Mouse (Mus musculus) CH12.LX (cell line): Measurements from ENCODE around the gene Shld2. TPM values are rescaled to one million over a fixed set of nuclear protein-coding genes. Genes with fewer than 3 reads are reported as not detected.

ENCODE experiments used
- DNase-seq: peaks from one replicate; pipeline ENCODE4 v3.0.0-alpha.2; 2013; ENCODE audit errors: extremely low read depth
- H3K27ac ChIP-seq: 2 replicates; pipeline ENCODE4 v1.5.1; 2012; ENCODE audit warnings: low read depth, mild to moderate bottlenecking, control low read depth, moderate library complexity; ENCODE audit not compliant: insufficient read depth
- H3K27me3 ChIP-seq: replicated peaks from 2 replicates; pipeline ENCODE3; 2012; ENCODE audit warnings: inconsistent platforms
- H3K36me3 ChIP-seq, 2 experiments: replicated peaks in 1 of 2; 2 replicates each; pipeline versions ENCODE3 to v1.6.1; 2012; ENCODE audit warnings: inconsistent platforms in 1 of 2, low read length in 1 of 2, mild to moderate bottlenecking in 1 of 2, mixed read lengths in 1 of 2, moderate library complexity in 1 of 2; ENCODE audit not compliant: control insufficient read depth in 1 of 2, insufficient read depth in 1 of 2
- H3K4me1 ChIP-seq, 2 experiments: 2 replicates each; pipeline ENCODE4 v1.6.1; 2012; ENCODE audit warnings: inconsistent platforms in 1 of 2, moderate library complexity in 1 of 2; ENCODE audit not compliant: insufficient read depth in 2 of 2, control insufficient read depth in 1 of 2
- H3K4me2 ChIP-seq: 2 replicates; pipeline ENCODE4 v1.6.1; 2012; ENCODE audit warnings: low read depth, mild to moderate bottlenecking, control low read depth; ENCODE audit not compliant: poor library complexity, insufficient read depth, severe bottlenecking
- H3K4me3 ChIP-seq, 3 experiments: fragments of 150-350 bp in 1 of 3; sonication (generic) in 1 of 3; replicated peaks in 1 of 3; 2 replicates each; pipeline versions ENCODE3 to v1.5.1; 2011 to 2012; ENCODE audit warnings: low read depth in 2 of 3, low read length in 2 of 3, mild to moderate bottlenecking in 2 of 3, moderate library complexity in 2 of 3, control low read depth in 1 of 3, improper control_type of control experiment in 1 of 3, inconsistent platforms in 1 of 3, mixed read lengths in 1 of 3; ENCODE audit not compliant: poor library complexity in 1 of 3
- H3K79me2 ChIP-seq: replicated peaks from 2 replicates; pipeline ENCODE4 v1.6.1; 2012; ENCODE audit warnings: mild to moderate bottlenecking, moderate library complexity; ENCODE audit not compliant: control insufficient read depth, poor library complexity, insufficient read depth, severe bottlenecking; ENCODE audit errors: extremely low read depth
- H3K9ac ChIP-seq: 2 replicates; pipeline ENCODE4 v1.6.1; 2012; ENCODE audit warnings: low read depth, mild to moderate bottlenecking, control low read depth, moderate library complexity; ENCODE audit not compliant: insufficient read depth
- H3K9me3 ChIP-seq: replicated peaks from 2 replicates; pipeline ENCODE3; 2012; ENCODE audit warnings: low read length, inconsistent platforms, mixed read lengths
- BHLHE40 ChIP-seq: IDR thresholded peaks from 2 replicates; pipeline ENCODE4 v1.6.1; 2011; ENCODE audit warnings: mild to moderate bottlenecking, low read depth, low read length, improper control_type of control experiment
- E2F4 ChIP-seq: IDR thresholded peaks from 2 replicates; pipeline ENCODE4 v1.6.1; 2011; ENCODE audit warnings: low read depth, low read length, improper control_type of control experiment; ENCODE audit not compliant: insufficient replicate concordance
- EP300 ChIP-seq: IDR thresholded peaks from 2 replicates; pipeline ENCODE4 v1.6.1; 2011; ENCODE audit warnings: low read length, improper control_type of control experiment
- ETS1 ChIP-seq: conservative IDR thresholded peaks from 2 replicates; pipeline ENCODE4 v1.6.1; 2012; ENCODE audit warnings: low read depth, mild to moderate bottlenecking, inconsistent platforms, low read length, improper control_type of control experiment, moderate library complexity
- GABPA ChIP-seq: IDR thresholded peaks from 2 replicates; pipeline ENCODE4 v1.6.1; 2012; ENCODE audit warnings: low read depth, low read length, improper control_type of control experiment, inconsistent platforms; ENCODE audit not compliant: insufficient replicate concordance
- IRF4 ChIP-seq: IDR thresholded peaks from 2 replicates; pipeline ENCODE4 v1.6.1; 2014; ENCODE audit warnings: low read depth, mild to moderate bottlenecking, inconsistent platforms, low read length, improper control_type of control experiment
- JUN ChIP-seq: IDR thresholded peaks from 2 replicates; pipeline ENCODE4 v1.6.1; 2011; ENCODE audit warnings: low read depth, mild to moderate bottlenecking, low read length, improper control_type of control experiment, moderate library complexity; ENCODE audit not compliant: insufficient read depth
- JUND ChIP-seq: conservative IDR thresholded peaks from 2 replicates; pipeline ENCODE4 v1.6.1; 2011; ENCODE audit warnings: low read depth, low read length, improper control_type of control experiment
- MAFK ChIP-seq: IDR thresholded peaks from 2 replicates; pipeline ENCODE4 v1.6.1; 2011; ENCODE audit warnings: low read length, improper control_type of control experiment; ENCODE audit not compliant: insufficient replicate concordance
- MAX ChIP-seq: IDR thresholded peaks from 2 replicates; pipeline ENCODE4 v1.6.1; 2011; ENCODE audit warnings: low read length, improper control_type of control experiment
- MAZ ChIP-seq: IDR thresholded peaks from 2 replicates; pipeline ENCODE4 v1.6.1; 2012; ENCODE audit warnings: low read depth, mild to moderate bottlenecking, inconsistent platforms, low read length, improper control_type of control experiment, moderate library complexity
- MYC ChIP-seq: IDR thresholded peaks from 2 replicates; pipeline ENCODE4 v1.6.1; 2011; ENCODE audit warnings: low read depth, mild to moderate bottlenecking, improper control_type of control experiment, low read length
- NELFE ChIP-seq: IDR thresholded peaks from 2 replicates; pipeline ENCODE4 v1.6.1; 2011; ENCODE audit warnings: low read depth, low read length, improper control_type of control experiment
- NRF1 ChIP-seq: IDR thresholded peaks from 2 replicates; pipeline ENCODE4 v1.6.1; 2014; ENCODE audit warnings: low read depth, mild to moderate bottlenecking, inconsistent platforms, low read length, improper control_type of control experiment, moderate library complexity
- POLR2A ChIP-seq: IDR thresholded peaks from 2 replicates; pipeline ENCODE4 v1.6.1; 2011; ENCODE audit warnings: low read depth, mild to moderate bottlenecking, improper control_type of control experiment, low read length
- RAD21 ChIP-seq: IDR thresholded peaks from 2 replicates; pipeline ENCODE4 v1.6.1; 2011; ENCODE audit warnings: low read depth, mild to moderate bottlenecking, low read length, improper control_type of control experiment, moderate library complexity
- SMC3 ChIP-seq: IDR thresholded peaks from 2 replicates; pipeline ENCODE4 v1.6.1; 2011; ENCODE audit warnings: low read depth, low read length, improper control_type of control experiment
- TCF12 ChIP-seq: IDR thresholded peaks from 2 replicates; pipeline ENCODE4 v1.6.1; 2014; ENCODE audit warnings: low read depth, mild to moderate bottlenecking, inconsistent platforms, low read length, improper control_type of control experiment
- ZKSCAN1 ChIP-seq: IDR thresholded peaks from 2 replicates; pipeline ENCODE4 v1.6.1; 2012; ENCODE audit warnings: low read depth, inconsistent platforms, low read length, improper control_type of control experiment, borderline replicate concordance
- ZNF384 ChIP-seq: IDR thresholded peaks from 2 replicates; pipeline ENCODE4 v1.6.1; 2012; ENCODE audit warnings: low read depth, low read length, improper control_type of control experiment, inconsistent platforms
- dilution Hi-C: fragments of 300-500 bp; cut with MboI; formaldehyde crosslinking; loops from 2 replicates; pipeline ENCODE4 v1.14.3; 2020; ENCODE audit warnings: low sequenced_read_pairs; ENCODE audit not compliant: extremely low pct_unique_long_range_greater_than_20kb, extremely low pct_ligation_motif_present
- in situ Hi-C: fragments of 300-500 bp; cut with MboI; formaldehyde crosslinking; loops from 3 replicates; pipeline ENCODE4 v1.14.3; 2019; ENCODE audit warnings: low sequenced_read_pairs, low pct_ligation_motif_present, low pct_unique_long_range_greater_than_20kb, mixed read lengths
- polyA plus RNA-seq: library from polyadenylated mRNA; unstranded; fragments of >175 nt; gene quantifications from 2 replicates; pipeline ENCODE4 v1.2.1, GENCODE M21; 2012; ENCODE audit warnings: low read depth; ENCODE audit not compliant: insufficient read length
- total RNA-seq, 2 experiments: library from RNA; depleted of rRNA; stranded (reverse); fragments of 300-350 nt in 1 of 2; fragments of >200 nt in 1 of 2; gene quantifications; 2 replicates each; pipeline ENCODE4 v1.2.3; 2012 to 2014

Gene Shld2
- total and polyA plus RNA-seq, 3 experiments = 12.0 to 21.8 (median 13.9) TPM

DNA sequence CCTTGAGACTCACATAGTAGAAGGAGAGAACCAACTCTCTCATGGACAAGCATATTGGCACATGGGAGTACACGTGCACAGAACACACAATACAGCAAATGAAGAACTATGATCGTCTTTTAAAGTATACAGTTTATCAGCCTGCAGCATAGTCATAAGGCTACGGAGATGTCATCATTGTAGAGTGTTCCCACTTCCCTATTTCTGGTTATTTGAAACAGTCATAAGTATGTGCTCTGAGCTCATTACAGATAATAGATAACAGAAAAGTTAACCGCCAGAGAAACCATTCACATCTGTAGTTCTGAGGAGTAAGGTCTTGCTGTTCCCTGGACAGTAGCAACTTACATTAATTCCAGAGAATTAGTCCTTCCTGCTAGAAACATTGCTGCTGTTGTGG lies 32.8 kb upstream of the Shld2 start:
- in situ Hi-C loops (no loop called here), dilution Hi-C loops (no loop called here)
- no peak overlapping the region for H3K4me3 ChIP-seq
- peaks cover 0 to 14% of the 10 kb centered on the region in 2 experiments; a peak in 1 of 4 replicates for H3K4me1 ChIP-seq
- peak; percentile 52 for DNase-seq
- H3K9me3 ChIP-seq = no peaks in the 10 kb centered on the region
- no peak overlapping the region for H3K9ac ChIP-seq
- H3K79me2 ChIP-seq = no peaks in the 10 kb centered on the region
- H3K27me3 ChIP-seq = no peaks in the 10 kb centered on the region
- H3K27ac ChIP-seq = no peak overlapping the region
- no peak overlapping the region for H3K4me2 ChIP-seq
- peaks cover 34 to 66% of the 10 kb centered on the region in 2 experiments for H3K36me3 ChIP-seq
- TF ChIP-seq NELFE (no peak), BHLHE40 (peak; percentile 47), MAX (no peak), MAFK (no peak), JUND (peak; percentile 45; the same call in 1 of the 2 replicates), ZKSCAN1 (no peak), RAD21 (no peak), TCF12 (no peak), E2F4 (no peak), IRF4 (peak; percentile 79), JUN (peak; percentile 69), MAZ (no peak), MYC (no peak), EP300 (peak; percentile 73), NRF1 (no peak), ZNF384 (no peak), POLR2A (no peak), SMC3 (no peak), GABPA (no peak), ETS1 (peak; percentile 21; the same call in 1 of the 2 replicates)

- H3K79me2 ChIP-seq = no peaks in the 10 kb centered on the region
- H3K27ac ChIP-seq = no peak overlapping the region
- H3K27me3 ChIP-seq = no peaks in the 10 kb centered on the region
- H3K9ac ChIP-seq = no peak overlapping the region
- no peak overlapping the region for H3K4me2 ChIP-seq
- no peaks in the 10 kb centered on the region for H3K9me3 ChIP-seq
- H3K36me3 ChIP-seq = peaks cover 42 to 76% of the 10 kb centered on the region in 2 experiments
- no peak for TF ChIP-seq RAD21
- dilution Hi-C loops (no loop called here), in situ Hi-C loops (no loop called here)
- no peak overlapping the region for H3K4me3 ChIP-seq
- DNase-seq = no peak
- H3K4me1 ChIP-seq = peaks cover 0 to 14% of the 10 kb centered on the region in 2 experiments; a peak in 1 of 4 replicates
Measured at GRCm38 (mm10) chr14:34341993-34342392, 31.7 kb upstream of the Shld2 start.
